Mouse (Mus musculus): ENCODE results near the gene Crhr2.

Gene Crhr2

GRCm38 (mm10) chr6:55076561-55077255 lies 56.1 kb downstream of the Crhr2 start:
- CTCF ChIA-PET, result interaction anchor here in 1 of 4 experiments (1.2 to 1.5 kb wide), 2 partner anchors 14 to 90 kb away, joined by 3 read pairs; no protein-coding TSS in a partner anchor
- POLR2A ChIA-PET, result interaction anchor here in 3 of 4 experiments (0.8 to 8.5 kb wide), 8 partner anchors 14 to 38 kb away, joined by 3 to 75 read pairs (median 8); no protein-coding TSS in a partner anchor

GRCm38 (mm10) chr6:55065903-55066302 lies 66.9 kb downstream of the Crhr2 start:
- POLR2A ChIA-PET, result interaction anchor here in 2 of 4 experiments (1.1 to 8.6 kb wide), 7 partner anchors 8 to 27 kb away, joined by 3 to 75 read pairs (median 6); no protein-coding TSS in a partner anchor
- CTCF ChIA-PET, result interaction anchor here in 2 of 4 experiments (0.6 kb wide), 2 partner anchors 500 to 738 kb away, joined by 3 read pairs; partner anchors contain the start of gene Scrn1 (in 1 of the 2)

- ChIA-PET POLR2A (interaction anchor here in 2 of 4 experiments (0.6 to 8.6 kb wide), 14 partner anchors 9 to 48 kb away, joined by 3 to 75 read pairs (median 4); no protein-coding TSS in a partner anchor), CTCF (no interaction called here)
Observed at GRCm38 (mm10) chr6:55064477-55064827, 68.4 kb downstream of the Crhr2 start.

GRCm38 (mm10) chr6:55063793-55064476 lies 68.9 kb downstream of the Crhr2 start:
- POLR2A ChIA-PET, result interaction anchor here in 2 of 4 experiments (0.6 to 8.6 kb wide), 14 partner anchors 8 to 47 kb away, joined by 3 to 75 read pairs (median 4); no protein-coding TSS in a partner anchor
- CTCF ChIA-PET, result interaction anchor here in 1 of 4 experiments (1.0 kb wide), 1 partner anchor 10 kb away, joined by 3 read pairs; no protein-coding TSS in a partner anchor

GRCm38 (mm10) chr6:55062200-55062599 lies 70.6 kb downstream of the Crhr2 start:
- CTCF ChIA-PET, result no interaction called here
- POLR2A ChIA-PET, result interaction anchor here in 1 of 4 experiments (0.9 to 8.6 kb wide), 8 partner anchors 10 to 29 kb away, joined by 3 to 75 read pairs (median 6); no protein-coding TSS in a partner anchor

- CTCF ChIA-PET, result no interaction called here
- POLR2A ChIA-PET, result interaction anchor here in 2 of 4 experiments (0.6 to 8.6 kb wide), 7 partner anchors 9 to 318 kb away, joined by 3 to 75 read pairs (median 7); no protein-coding TSS in a partner anchor
Observed at GRCm38 (mm10) chr6:55061328-55061727, 71.5 kb downstream of the Crhr2 start.

GRCm38 (mm10) chr6:55060241-55060825 lies 72.5 kb downstream of the Crhr2 start:
- ChIA-PET CTCF (no interaction called here), POLR2A (interaction anchor here in 2 of 4 experiments (0.6 to 8.6 kb wide), 8 partner anchors 9 to 317 kb away, joined by 3 to 75 read pairs (median 4); no protein-coding TSS in a partner anchor)

- ChIA-PET CTCF (interaction anchor here in 2 of 4 experiments (1.1 to 1.6 kb wide), 2 partner anchors 33 to 40 kb away, joined by 3 to 5 read pairs; no protein-coding TSS in a partner anchor), POLR2A (interaction anchor here in 3 of 4 experiments (0.6 to 13.7 kb wide), 11 partner anchors 10 to 41 kb away, joined by 3 to 161 read pairs (median 5); partner anchors contain the start of gene Gars (in 2 of the 3))
Observed at GRCm38 (mm10) chr6:55057427-55057826, 75.4 kb downstream of the Crhr2 start.

- CTCF ChIA-PET, result interaction anchor here in 1 of 4 experiments (0.6 kb wide), 1 partner anchor 14 kb away, joined by 3 read pairs; no protein-coding TSS in a partner anchor
- POLR2A ChIA-PET, result interaction anchor here in 2 of 4 experiments (1.0 to 13.7 kb wide), 8 partner anchors 8 to 30 kb away, joined by 3 to 161 read pairs (median 4); partner anchors contain the start of gene Gars (in 1 of the 2)
Observed at GRCm38 (mm10) chr6:55054491-55054890, 78.3 kb downstream of the Crhr2 start.

- POLR2A ChIA-PET, result interaction anchor here in 3 of 4 experiments (0.7 to 13.7 kb wide), 10 partner anchors 8 to 26 kb away, joined by 3 to 161 read pairs (median 4); partner anchors contain the start of gene Gars (in 1 of the 3)
- CTCF ChIA-PET, result interaction anchor here in 2 of 4 experiments (0.8 to 1.0 kb wide), 2 partner anchors 32 to 56 kb away, joined by 3 read pairs; no protein-coding TSS in a partner anchor
Observed at GRCm38 (mm10) chr6:55049186-55049585, 83.6 kb downstream of the Crhr2 start.

GRCm38 (mm10) chr6:55045326-55045725 lies 87.5 kb downstream of the Crhr2 start:
- POLR2A ChIA-PET, result interaction anchor here in 3 of 4 experiments (0.5 to 13.7 kb wide), 19 partner anchors 8 to 367 kb away, joined by 3 to 161 read pairs (median 4); partner anchors contain the start of genes Gars (in 1 of the 3) and Ggct (in 1 of the 3)
- CTCF ChIA-PET, result interaction anchor here in 1 of 4 experiments (0.6 to 1.1 kb wide), 2 partner anchors 28 to 71 kb away, joined by 3 to 6 read pairs; no protein-coding TSS in a partner anchor

- ChIA-PET POLR2A (interaction anchor here in 2 of 4 experiments (1.1 to 13.7 kb wide), 5 partner anchors 7 to 52 kb away, joined by 3 to 161 read pairs (median 11); partner anchors contain the start of genes Gars (in 1 of the 2) and Ggct (in 1 of the 2)), CTCF (no interaction called here)
Observed at GRCm38 (mm10) chr6:55044542-55044941, 88.3 kb downstream of the Crhr2 start.

GRCm38 (mm10) chr6:55043206-55043605 lies 89.6 kb downstream of the Crhr2 start:
- POLR2A ChIA-PET, result interaction anchor here in 2 of 4 experiments (0.6 to 10.6 kb wide), 4 partner anchors 8 to 227 kb away, joined by 3 to 161 read pairs (median 12); partner anchors contain the start of gene Znrf2 (in 1 of the 2)
- CTCF ChIA-PET, result no interaction called here
